Mouse (Mus musculus) midbrain, embryonic 13.5 days (tissue): ENCODE results near the gene Cxcl9. TPM values are rescaled to one million over a fixed set of nuclear protein-coding genes. Genes with fewer than 3 reads are reported as not detected.
"Not testable (repeated sequence)": the region's sequence is repeated elsewhere in the genome, so short reads cannot be mapped to it uniquely, and the experiment has no call there.

Experiments
- ATAC-seq: fragments of 200-750 bp; cut with Nextera tagmentation; 2 replicates; pipeline ENCODE4 v1.8.0; 2017; ENCODE audit warnings: mild to moderate bottlenecking, moderate TSS enrichment, moderate library complexity
- H3K27ac ChIP-seq: fragments of 300-500 bp; sonication (generic); 2 replicates; pipeline ENCODE4 v1.5.1; 2015; ENCODE audit warnings: inconsistent platforms, mild to moderate bottlenecking, moderate library complexity
- H3K27me3 ChIP-seq: fragments of 300-500 bp; sonication (generic); 2 replicates; pipeline ENCODE4 v1.6.1; 2015; ENCODE audit warnings: mild to moderate bottlenecking, inconsistent platforms
- H3K36me3 ChIP-seq: fragments of 300-500 bp; sonication (generic); 2 replicates; pipeline ENCODE4 v1.6.1; 2015; ENCODE audit warnings: mild to moderate bottlenecking, inconsistent platforms
- H3K4me1 ChIP-seq: fragments of 300-500 bp; sonication (generic); replicated peaks from 2 replicates; pipeline ENCODE4 v1.6.1; 2015; ENCODE audit warnings: inconsistent platforms
- H3K4me2 ChIP-seq: fragments of 300-500 bp; sonication (generic); replicated peaks from 2 replicates; pipeline ENCODE4 v1.6.1; 2015; ENCODE audit warnings: moderate library complexity, mild to moderate bottlenecking, inconsistent platforms
- H3K4me3 ChIP-seq: fragments of 300-500 bp; sonication (generic); replicated peaks from 2 replicates; pipeline ENCODE4 v1.5.1; 2015; ENCODE audit warnings: mild to moderate bottlenecking, inconsistent platforms
- H3K9ac ChIP-seq: fragments of 300-500 bp; sonication (generic); replicated peaks from 2 replicates; pipeline ENCODE4 v1.6.1; 2015; ENCODE audit warnings: mild to moderate bottlenecking, inconsistent platforms
- H3K9me3 ChIP-seq: fragments of 300-500 bp; sonication (generic); 2 replicates; pipeline ENCODE4 v1.6.1; 2016; ENCODE audit warnings: mild to moderate bottlenecking, inconsistent platforms
- WGBS: fragments of 180-500 bp; shearing (Covaris S2); methylation state at CpG from one replicate; pipeline ENCODE4 v1.1.7; 2015; 5-methylcytosine and 5-hydroxymethylcytosine counted together
- polyA plus RNA-seq: library from polyadenylated mRNA; unstranded; fragments of >200 nt; fragmentation: Nextera tagmentation; extraction: Ambion mirVana; gene quantifications from 2 replicates; pipeline ENCODE4 v1.2.1, GENCODE M21; 2015

Cxcl9 gene
- polyA plus RNA-seq, 1 experiment from 2014 or later, result not detected

GRCm38 (mm10) chr5:92365146-92365705 lies 37.3 kb upstream of the Cxcl9 start:
- Histone ChIP-seq H3K27me3 (no peaks in the 10 kb centered on the region), H3K27ac (no peak overlapping the region), H3K4me3 (no peak overlapping the region), H3K9me3 (no peaks in the 10 kb centered on the region), H3K36me3 (no peaks in the 10 kb centered on the region), H3K4me2 (no peak overlapping the region), H3K4me1 (0 out of 2 replicates have a peak, but pooled peaks cover 2% of the 10 kb centered on the region), H3K9ac (no peak overlapping the region)
- 82% methylated on average over 11 of the region's 11 CpGs for WGBS
- no peak for ATAC-seq

- Histone ChIP-seq H3K9ac (no peak overlapping the region), H3K4me3 (no peak overlapping the region), H3K4me2 (no peak overlapping the region), H3K27ac (no peak overlapping the region), H3K4me1 (no peaks in the 10 kb centered on the region), H3K27me3 (no peaks in the 10 kb centered on the region), H3K36me3 (no peaks in the 10 kb centered on the region), H3K9me3 (no peaks in the 10 kb centered on the region)
- ATAC-seq, result no peak
- WGBS, result 94% methylated on average over 5 of the region's 5 CpGs
Observed at GRCm38 (mm10) chr5:92364011-92364410, 36.1 kb upstream of the Cxcl9 start.

GRCm38 (mm10) chr5:92363179-92363578 lies 35.3 kb upstream of the Cxcl9 start:
- Histone ChIP-seq H3K9ac (0 out of 2 replicates have a peak overlapping the region, but pooled peaks have one; percentile 2), H3K4me1 (no peaks in the 10 kb centered on the region), H3K27ac (no peak overlapping the region), H3K4me3 (no peak overlapping the region), H3K4me2 (no peak overlapping the region), H3K36me3 (no peaks in the 10 kb centered on the region), H3K27me3 (no peaks in the 10 kb centered on the region), H3K9me3 (no peaks in the 10 kb centered on the region)
- 6% methylated on average over 4 of the region's 4 CpGs for WGBS
- no peak for ATAC-seq

- no peak for ATAC-seq
- no peaks in the 10 kb centered on the region for H3K36me3 ChIP-seq
- no peak overlapping the region for H3K9ac ChIP-seq
- H3K4me1 ChIP-seq, result no peaks in the 10 kb centered on the region
- 76% methylated on average over 11 of the region's 11 CpGs for WGBS
- no peak overlapping the region for H3K27ac ChIP-seq
- no peaks in the 10 kb centered on the region for H3K27me3 ChIP-seq
- H3K4me3 ChIP-seq, result no peak overlapping the region
- no peaks in the 10 kb centered on the region for H3K9me3 ChIP-seq
- no peak overlapping the region for H3K4me2 ChIP-seq
Observed at GRCm38 (mm10) chr5:92358767-92359455, 31.0 kb upstream of the Cxcl9 start.

- Histone ChIP-seq H3K36me3 (no peaks in the 10 kb centered on the region), H3K4me1 (no peaks in the 10 kb centered on the region), H3K27ac (no peak overlapping the region), H3K4me2 (no peak overlapping the region), H3K4me3 (no peak overlapping the region), H3K9me3 (no peaks in the 10 kb centered on the region), H3K27me3 (no peaks in the 10 kb centered on the region), H3K9ac (no peak overlapping the region)
- WGBS, result 64% methylated on average over 11 of the region's 12 CpGs
- ATAC-seq, result no peak
Observed at GRCm38 (mm10) chr5:92358033-92358432, 30.2 kb upstream of the Cxcl9 start.

- ATAC-seq, result no peak
- WGBS, result 61% methylated on average over 11 of the region's 11 CpGs
- Histone ChIP-seq H3K4me1 (peaks cover 4% of the 10 kb centered on the region), H3K27me3 (peaks cover 6% of the 10 kb centered on the region; the same call in 1 of the 2 replicates), H3K27ac (no peak overlapping the region), H3K36me3 (no peaks in the 10 kb centered on the region), H3K4me3 (no peak overlapping the region), H3K9ac (no peak overlapping the region), H3K4me2 (no peak overlapping the region), H3K9me3 (no peaks in the 10 kb centered on the region)
Observed at GRCm38 (mm10) chr5:92353517-92353916, 25.6 kb upstream of the Cxcl9 start.

GRCm38 (mm10) chr5:92352716-92353115 lies 24.8 kb upstream of the Cxcl9 start:
- not testable (repeated sequence) for H3K9ac ChIP-seq, H3K4me2 ChIP-seq, H3K36me3 ChIP-seq, H3K27ac ChIP-seq, ATAC-seq, H3K4me3 ChIP-seq, H3K4me1 ChIP-seq, H3K9me3 ChIP-seq, H3K27me3 ChIP-seq
- 87% methylated on average over 4 of the region's 4 CpGs for WGBS

GRCm38 (mm10) chr5:92349731-92350130 lies 21.9 kb upstream of the Cxcl9 start:
- H3K36me3 ChIP-seq, result no peaks in the 10 kb centered on the region
- H3K27ac ChIP-seq, result no peak overlapping the region
- H3K4me3 ChIP-seq, result no peak overlapping the region
- peaks cover 9% of the 10 kb centered on the region; the same call in 1 of the 2 replicates for H3K27me3 ChIP-seq
- H3K9ac ChIP-seq, result no peak overlapping the region
- 86% methylated on average over 7 of the region's 7 CpGs for WGBS
- H3K4me1 ChIP-seq, result peaks cover 5% of the 10 kb centered on the region
- H3K4me2 ChIP-seq, result no peak overlapping the region
- ATAC-seq, result no peak
- no peaks in the 10 kb centered on the region for H3K9me3 ChIP-seq

- no peak within 1 kb of the TSS for H3K27ac ChIP-seq
- peak within 1 kb of the TSS; percentile 12 for H3K4me3 ChIP-seq
- H3K9me3 ChIP-seq, result no peaks in the 10 kb centered on the region
- no peaks in the 10 kb centered on the region for H3K36me3 ChIP-seq
- H3K4me2 ChIP-seq, result peak within 1 kb of the TSS; percentile 47
- WGBS, result 29% methylated on average over 14 of the region's 14 CpGs
- H3K27me3 ChIP-seq, result peaks cover 9% of the 10 kb centered on the region; the same call in 1 of the 2 replicates
- peak within 1 kb of the TSS; percentile 25; the same call in 1 of the 2 replicates for H3K9ac ChIP-seq
- ATAC-seq, result no peak
- H3K4me1 ChIP-seq, result peaks cover 5% of the 10 kb centered on the region
Observed at GRCm38 (mm10) chr5:92348794-92349413, 21.0 kb upstream of the Cxcl9 start, which contains the start of gene Cxcl10. TSS of gene Cxcl10 (minus strand) at chr5:92348889.

- H3K9ac ChIP-seq, result no peak overlapping the region
- H3K36me3 ChIP-seq, result no peaks in the 10 kb centered on the region
- no peak overlapping the region for H3K27ac ChIP-seq
- WGBS, result 86% methylated on average over 8 of the region's 8 CpGs
- no peak overlapping the region for H3K4me3 ChIP-seq
- peaks cover 9% of the 10 kb centered on the region; the same call in 1 of the 2 replicates for H3K27me3 ChIP-seq
- peaks cover 5% of the 10 kb centered on the region for H3K4me1 ChIP-seq
- no peak for ATAC-seq
- H3K4me2 ChIP-seq, result no peak overlapping the region
- no peaks in the 10 kb centered on the region for H3K9me3 ChIP-seq
Observed at GRCm38 (mm10) chr5:92345006-92345405, 17.1 kb upstream of the Cxcl9 start.

- Histone ChIP-seq H3K9me3 (no peaks in the 10 kb centered on the region), H3K27ac (no peak overlapping the region), H3K4me1 (no peaks in the 10 kb centered on the region), H3K4me2 (no peak overlapping the region), H3K27me3 (no peaks in the 10 kb centered on the region), H3K9ac (no peak overlapping the region), H3K36me3 (no peaks in the 10 kb centered on the region), H3K4me3 (no peak overlapping the region)
- ATAC-seq, result no peak
- 80% methylated on average over 4 of the region's 4 CpGs for WGBS
Observed at GRCm38 (mm10) chr5:92340606-92341005, 12.7 kb upstream of the Cxcl9 start.

GRCm38 (mm10) chr5:92336743-92337142 lies 8.9 kb upstream of the Cxcl9 start:
- no peak for ATAC-seq
- H3K4me1 ChIP-seq, result no peaks in the 10 kb centered on the region
- H3K27me3 ChIP-seq, result no peaks in the 10 kb centered on the region
- WGBS, result 87% methylated on average over 3 of the region's 3 CpGs
- H3K4me2 ChIP-seq, result no peak overlapping the region
- H3K36me3 ChIP-seq, result no peaks in the 10 kb centered on the region
- no peak overlapping the region for H3K4me3 ChIP-seq
- no peak overlapping the region for H3K27ac ChIP-seq
- H3K9ac ChIP-seq, result no peak overlapping the region
- H3K9me3 ChIP-seq, result no peaks in the 10 kb centered on the region
